Comparison of ENCODE assay signal across 26 mouse cellular contexts in the genomic region with DNA sequence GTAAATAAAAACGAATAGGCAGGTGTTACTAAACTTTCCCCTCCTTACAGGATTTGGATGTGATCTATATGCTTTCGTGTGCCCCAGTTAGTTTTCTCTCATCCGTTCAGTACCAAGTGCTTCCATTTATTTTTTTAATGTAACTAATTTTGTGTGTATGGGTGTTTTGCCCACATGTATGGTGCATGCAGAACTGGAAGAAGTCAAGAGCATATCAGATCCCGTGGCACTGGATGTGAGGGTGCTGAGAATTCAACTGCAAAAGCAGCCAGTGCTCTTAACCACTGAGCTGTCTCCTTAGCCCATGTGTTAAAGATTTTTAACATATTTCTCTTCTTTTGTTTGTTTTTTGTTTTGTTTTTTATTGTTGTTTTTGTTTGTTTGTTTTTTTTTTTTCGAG. TPM values are rescaled to one million over a fixed set of nuclear protein-coding genes. Genes with fewer than 3 reads are reported as not detected.
DNase-seq lines count a peak whose midpoint lies in the region; ATAC-seq and TF ChIP-seq lines count a peak whose summit lies in the region.
"Had no signal": no experiment of that assay in that cellular context is flagged by ENCODE, and none has a peak within 500 bp of the region (broad histone marks: within the 10 kb centered on the region; RNA-seq: fewer than 3 reads in every experiment).

No protein-coding gene starts in this region.

- no peaks in the 10 kb centered on the region for H3K9me3 ChIP-seq in MEL (replicated peaks; ENCODE audit: insufficient read depth, low read length)
- no peaks in the 10 kb centered on the region for H3K9me3 ChIP-seq in forebrain, embryonic 16.5 days (ENCODE audit: control insufficient read depth, low read length)
- H3K9me3 ChIP-seq: heart, embryonic 13.5 days; liver, embryonic 12.5 days; neural tube, embryonic 13.5 days had no signal

- WGBS in forebrain, embryonic 16.5 days, result 76% methylated on average over 5 of the region's 5 CpGs

- no peak for TF ChIP-seq POLR2A in MEL (IDR thresholded peaks at IDR 0.05; ENCODE audit: control insufficient read depth in 1 of 2, insufficient read depth in 1 of 2, low read depth in 1 of 2, low read length in 2 of 2, poor library complexity in 1 of 2)

- TF ChIP-seq RAD21 in MEL (IDR thresholded peaks at IDR 0.05; ENCODE audit: low read depth, low read length), result no peak

- peak overlapping the region; percentile 26 for H3K4me3 ChIP-seq in left cerebral cortex, adult 2 months
- H3K4me3 ChIP-seq in MEL (ENCODE audit: control insufficient read depth in 1 of 2, insufficient read depth in 1 of 2, low read depth in 2 of 2, low read length in 2 of 2), result no peak overlapping the region
- H3K4me3 ChIP-seq in forebrain, embryonic 16.5 days (replicated peaks; ENCODE audit: low read length), result no peak overlapping the region
- H3K4me3 ChIP-seq: erythroblast, embryonic 14.5 days; gastrocnemius, adult 2 months; heart, adult 2 months; heart, embryonic 13.5 days; liver, embryonic 12.5 days; myocyte; neural tube, embryonic 13.5 days had no signal

- H3K9ac ChIP-seq in MEL (ENCODE audit: control insufficient read depth, low read depth, low read length, poor library complexity, severe bottlenecking), result no peak overlapping the region
- no peak overlapping the region for H3K9ac ChIP-seq in forebrain, embryonic 16.5 days (replicated peaks; ENCODE audit: low read depth, low read length)
- H3K9ac ChIP-seq: heart, embryonic 13.5 days; liver, embryonic 12.5 days; liver, postnatal 0 days; neural tube, embryonic 13.5 days had no signal

- intact Hi-C loops in left cerebral cortex, adult 2 months (cut with DNase I), result loop anchor here (2.0 kb wide), 1 partner anchor 1341 kb away; no protein-coding TSS in a partner anchor
- intact Hi-C loops in left cerebral cortex, postnatal 10 days (cut with DNase I), result loop anchor here (2.0 to 10.0 kb wide), 2 partner anchors 333 to 1337 kb away; no protein-coding TSS in a partner anchor
- intact Hi-C loops in gastrocnemius, postnatal 36 days (cut with DNase I), result no loop called here

- no peaks in the 10 kb centered on the region for H3K4me1 ChIP-seq in MEL (ENCODE audit: control insufficient read depth in 1 of 2, insufficient read depth in 2 of 2, low read length in 2 of 2)
- H3K4me1 ChIP-seq in forebrain, embryonic 16.5 days (replicated peaks; ENCODE audit: control insufficient read depth, insufficient read depth, low read length), result no peaks in the 10 kb centered on the region
- H3K4me1 ChIP-seq: heart, embryonic 13.5 days; liver, embryonic 12.5 days; neural tube, embryonic 13.5 days had no signal

- no peak overlapping the region for H3K4me2 ChIP-seq in forebrain, embryonic 16.5 days (ENCODE audit: low read length)
- H3K4me2 ChIP-seq: heart, embryonic 13.5 days; liver, embryonic 12.5 days; neural tube, embryonic 13.5 days had no signal

- no peaks in the 10 kb centered on the region for H3K79me2 ChIP-seq in MEL (ENCODE audit: control insufficient read depth, insufficient read depth, low read length, poor library complexity)

- no peak overlapping the region for H3K27ac ChIP-seq in left cerebral cortex, adult 2 months
- no peak overlapping the region for H3K27ac ChIP-seq in MEL (ENCODE audit: control insufficient read depth, low read depth, low read length)
- H3K27ac ChIP-seq in forebrain, embryonic 16.5 days (ENCODE audit: low read length), result no peak overlapping the region
- H3K27ac ChIP-seq: gastrocnemius, adult 2 months; heart, adult 2 months; heart, embryonic 13.5 days; liver, embryonic 12.5 days; neural tube, embryonic 13.5 days had no signal

- no peaks in the 10 kb centered on the region for H3K36me3 ChIP-seq in MEL (ENCODE audit: control insufficient read depth in 1 of 2, insufficient read depth in 2 of 2, low read length in 2 of 2)
- no peaks in the 10 kb centered on the region for H3K36me3 ChIP-seq in forebrain, embryonic 16.5 days (ENCODE audit: control insufficient read depth, insufficient read depth)
- H3K36me3 ChIP-seq: heart, embryonic 13.5 days; liver, embryonic 12.5 days; neural tube, embryonic 13.5 days had no signal

- no peak for TF ChIP-seq EP300 in MEL (IDR thresholded peaks at IDR 0.05; ENCODE audit: low read depth in 1 of 2, low read length in 2 of 2)

- DNase-seq in frontal cortex, postnatal 10 days (ENCODE audit: low spot score in 2 of 2), result no peak
- DNase-seq in left cerebral cortex, adult 2 months (ENCODE audit: extremely low spot score in 1 of 2, low spot score in 2 of 2), result no peak
- no peak for DNase-seq in left cerebral cortex, postnatal 10 days (ENCODE audit: extremely low spot score in 1 of 2, low spot score in 2 of 2)
- DNase-seq in MEL (ENCODE audit: low read depth, low spot score), result peak; percentile 6
- no peak for DNase-seq in gastrocnemius, postnatal 36 days
- DNase-seq: adrenal gland, adult 2 months; adrenal gland, postnatal 36 days; cerebellum, adult 2 months; gastrocnemius, adult 2 months; heart, adult 2 months; heart, postnatal 10 days; kidney, adult 11 months; kidney, postnatal 14 days; left cerebral cortex, postnatal 4 days; liver, postnatal 0 days; thymus, postnatal 4 days had no signal

- no peak for TF ChIP-seq CTCF in left cerebral cortex, adult 2 months (IDR thresholded peaks at IDR 0.05)
- TF ChIP-seq CTCF in MEL (IDR thresholded peaks at IDR 0.05 in 2 of 3, conservative IDR thresholded peaks at IDR 0.05 in 1 of 3; ENCODE audit: control insufficient read depth in 1 of 3, insufficient read depth in 1 of 3, low read depth in 2 of 3, low read length in 3 of 3, poor library complexity in 1 of 3, severe bottlenecking in 1 of 3), result no peak

- no peaks in the 10 kb centered on the region for H3K27me3 ChIP-seq in MEL (ENCODE audit: control insufficient read depth in 1 of 2, insufficient read depth in 2 of 2, low read length in 2 of 2)
- H3K27me3 ChIP-seq in forebrain, embryonic 16.5 days (replicated peaks; ENCODE audit: control insufficient read depth, insufficient read depth, low read length), result no peaks in the 10 kb centered on the region
- H3K27me3 ChIP-seq: heart, embryonic 13.5 days; liver, embryonic 12.5 days; neural tube, embryonic 13.5 days had no signal

- peak; percentile 31; the same call in 1 of the 2 replicates for ATAC-seq in frontal cortex, adult (ENCODE audit: low TSS enrichment)
- ATAC-seq in forebrain, embryonic 16.5 days, result peak; percentile 15; the same call in 1 of the 2 replicates
- ATAC-seq: activated CD4-positive, CD25-positive, alpha-beta regulatory T cell, adult 4 months; CD4-positive, CD25-positive, alpha-beta regulatory T cell, adult 4 months; inflammation-experienced regulatory T-cells, adult 6 months; liver, embryonic 12.5 days; liver, postnatal 0 days had no signal

TF ChIP-seq in MEL, 35 proteins besides CTCF, POLR2A, EP300 and RAD21:
- no peak for TF ChIP-seq ETS1 (IDR thresholded peaks at IDR 0.05; ENCODE audit: low read depth, low read length)
- no peak for TF ChIP-seq KAT2A (conservative IDR thresholded peaks at IDR 0.05; ENCODE audit: low read depth, low read length)
- TF ChIP-seq USF1 (IDR thresholded peaks at IDR 0.05; ENCODE audit: low read depth, low read length), result no peak
- no peak for TF ChIP-seq TBP (IDR thresholded peaks at IDR 0.05; ENCODE audit: low read depth, low read length)
- TF ChIP-seq GATA1 (IDR thresholded peaks at IDR 0.05; ENCODE audit: low read depth, low read length), result no peak
- TF ChIP-seq MYB (IDR thresholded peaks at IDR 0.05; ENCODE audit: low read depth, low read length), result no peak
- no peak for TF ChIP-seq MEF2A (IDR thresholded peaks at IDR 0.05; ENCODE audit: extremely low read depth, insufficient replicate concordance, low read depth, low read length, poor library complexity, severe bottlenecking)
- TF ChIP-seq JUND (IDR thresholded peaks at IDR 0.05; ENCODE audit: low read depth, low read length), result no peak
- no peak for TF ChIP-seq ZNF384 (IDR thresholded peaks at IDR 0.05; ENCODE audit: low read depth, low read length)

RNA-seq across cellular contexts. Expression of gene Dhx36, which starts 20.8 kb away (rescaled TPM):
- total RNA-seq in left cerebral cortex, adult 2 months (2021), result 10 to 100 TPM; 53.7 to 55.3 TPM
- total RNA-seq in left cerebral cortex, postnatal 10 days (2021), result 10 to 100 TPM; 59.4 to 60.3 TPM
- total RNA-seq in MEL (2012; rRNA removed), result 26.4 and 26.7 TPM in 2 replicates
- polyA plus RNA-seq in MEL (2012; ENCODE audit: insufficient read depth in 1 of 2, insufficient read length in 2 of 2, low read depth in 1 of 2, low replicate concordance in 2 of 2, missing spikeins in 1 of 2), result 10 to 100 TPM in 1 of 2 experiments, not detected in 1; 17.7 TPM
- 46.6 and 49.5 TPM in 2 replicates for polyA plus RNA-seq in forebrain, embryonic 16.5 days (2015; fragmentation: Nextera tagmentation; extraction: Ambion mirVana)
- 10 to 100 TPM; 11.1 to 15.3 TPM for total RNA-seq in gastrocnemius, postnatal 36 days (2021)
